Mouse (Mus musculus) ES-E14 (cell line): ENCODE results near the gene Mettl5.

ENCODE experiments used
- HCFC1 ChIP-seq: IDR thresholded peaks from 2 replicates; pipeline ENCODE4 v1.6.1; 2012; ENCODE audit warnings: low read length, inconsistent platforms, borderline replicate concordance; ENCODE audit not compliant: insufficient read depth
- MAFK ChIP-seq: IDR thresholded peaks from 2 replicates; pipeline ENCODE4 v1.6.1; 2014; ENCODE audit warnings: mild to moderate bottlenecking, low read depth, low read length, inconsistent platforms; ENCODE audit not compliant: insufficient read depth
- ZNF384 ChIP-seq: IDR thresholded peaks from 2 replicates; pipeline ENCODE4 v1.6.1; 2012; ENCODE audit warnings: low read depth, low read length, inconsistent platforms

GRCm38 (mm10) chr2:69885050-69885449, 365 bp downstream of the Mettl5 start:
- TF ChIP-seq MAFK (no peak), ZNF384 (no peak), HCFC1 (no peak)
